7 mouse cellular contexts compared by ENCODE assay signal in the genomic region with DNA sequence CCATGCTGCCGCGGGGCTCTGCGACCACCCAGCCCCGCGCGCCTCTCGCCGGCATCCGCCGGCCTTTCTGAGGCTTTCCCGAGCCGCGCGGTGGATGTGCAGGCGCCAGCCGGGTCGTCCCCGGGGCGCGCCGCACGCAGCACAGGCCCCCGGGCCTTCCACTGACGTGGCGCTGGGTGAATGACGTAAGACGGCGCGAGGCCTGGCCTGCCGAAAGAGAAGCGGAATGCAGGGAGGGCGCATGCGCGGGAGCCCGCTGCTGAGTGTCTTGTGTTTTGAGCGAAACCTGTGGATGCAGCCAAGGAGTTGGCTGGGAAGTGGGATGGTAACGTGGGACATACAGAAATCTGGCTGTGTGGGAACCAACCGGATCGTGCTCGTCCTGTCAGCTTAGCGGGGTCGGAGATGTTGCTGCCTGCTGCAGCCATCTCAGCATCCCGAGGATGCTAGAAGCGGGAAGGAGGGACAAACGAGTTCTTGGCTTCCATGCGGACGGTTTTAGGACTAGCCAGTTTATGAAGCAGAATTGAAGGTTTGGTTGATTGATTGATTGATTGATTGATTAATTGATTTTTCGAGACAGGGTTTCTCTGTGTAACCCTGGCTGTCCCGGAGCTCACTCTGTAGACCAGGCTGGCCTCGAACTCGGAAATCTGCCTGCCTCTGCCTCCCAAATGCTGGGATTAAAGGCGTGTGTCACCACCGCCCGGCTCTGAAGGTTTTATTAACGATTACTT. TPM values are rescaled to one million over a fixed set of nuclear protein-coding genes. Genes with fewer than 3 reads are reported as not detected.
DNase-seq lines count a peak whose midpoint lies in the region; ATAC-seq and TF ChIP-seq lines count a peak whose summit lies in the region.

A gene (minus strand): TSS at position 113 of the 737 bp plus-strand sequence.

- no peaks in the 10 kb centered on the region for H3K9me3 ChIP-seq in intestine, postnatal 0 days (ENCODE audit: control insufficient read depth)
- H3K9me3 ChIP-seq in midbrain, embryonic 12.5 days = no peaks in the 10 kb centered on the region

- H3K9ac ChIP-seq in intestine, postnatal 0 days (ENCODE audit: low read depth, low read length) = peak within 1 kb of the TSS; percentile 100
- peak within 1 kb of the TSS; percentile 96 for H3K9ac ChIP-seq in midbrain, embryonic 12.5 days (replicated peaks)

- TF ChIP-seq CTCF in intestine, postnatal 0 days (IDR thresholded peaks at IDR 0.05; ENCODE audit: low read depth) = no peak
- no peak for TF ChIP-seq CTCF in small intestine, adult 2 months (IDR thresholded peaks at IDR 0.05; ENCODE audit: extremely low read depth, insufficient read length, insufficient replicate concordance, low read depth, low read length)

- no peaks in the 10 kb centered on the region for H3K27me3 ChIP-seq in intestine, postnatal 0 days (replicated peaks; ENCODE audit: control insufficient read depth, insufficient read depth, low read length)
- H3K27me3 ChIP-seq in midbrain, embryonic 12.5 days = no peaks in the 10 kb centered on the region
- H3K27me3 ChIP-seq in small intestine, adult 2 months (ENCODE audit: control insufficient read depth, insufficient read depth, low read length) = no peaks in the 10 kb centered on the region; the same call in 1 of the 2 replicates

- intact Hi-C loops in left cerebral cortex, postnatal 4 days (cut with DNase I) = no loop called here

- peak within 1 kb of the TSS; percentile 97 for H3K27ac ChIP-seq in intestine, postnatal 0 days (ENCODE audit: low read depth, low read length)
- peak within 1 kb of the TSS; percentile 97 for H3K27ac ChIP-seq in midbrain, embryonic 12.5 days (replicated peaks)
- H3K27ac ChIP-seq in small intestine, adult 2 months (ENCODE audit: insufficient read depth, low read depth, low read length) = peak within 1 kb of the TSS; percentile 76

- H3K4me1 ChIP-seq in intestine, postnatal 0 days (replicated peaks; ENCODE audit: control insufficient read depth, insufficient read depth, low read length) = 0 out of 2 replicates have a peak, but pooled peaks cover 6% of the 10 kb centered on the region
- peaks cover 28% of the 10 kb centered on the region for H3K4me1 ChIP-seq in midbrain, embryonic 12.5 days
- H3K4me1 ChIP-seq in small intestine, adult 2 months (ENCODE audit: control insufficient read depth, insufficient read depth, insufficient read length, low read length) = peaks cover 3% of the 10 kb centered on the region; the same call in 1 of the 2 replicates

- DNase-seq in adrenal gland, adult 8-10 months = peak; percentile 93
- peak; percentile 97 for DNase-seq in embryo, embryonic 9.5 days (ENCODE audit: extremely low spot score)
- DNase-seq in gonadal fat pad, adult 2 months (ENCODE audit: low read depth) = no peak
- DNase-seq in left cerebral cortex, postnatal 4 days = peak; percentile 98

- H3K4me2 ChIP-seq in intestine, postnatal 0 days (replicated peaks; ENCODE audit: low read depth) = peak within 1 kb of the TSS; percentile 76
- H3K4me2 ChIP-seq in midbrain, embryonic 12.5 days (replicated peaks) = peak within 1 kb of the TSS; percentile 79

- peak; percentile 91 for ATAC-seq in intestine, postnatal 0 days
- ATAC-seq in midbrain, embryonic 12.5 days (ENCODE audit: low FRiP score, low read depth) = peak; percentile 95

- peak within 1 kb of the TSS; percentile 95 for H3K4me3 ChIP-seq in intestine, postnatal 0 days (ENCODE audit: low read depth, low read length)
- peak within 1 kb of the TSS; percentile 100 for H3K4me3 ChIP-seq in midbrain, embryonic 12.5 days
- peak within 1 kb of the TSS; percentile 75 for H3K4me3 ChIP-seq in small intestine, adult 2 months (ENCODE audit: low read depth, low read length)

- H3K36me3 ChIP-seq in intestine, postnatal 0 days (ENCODE audit: control insufficient read depth, insufficient read depth) = no peaks in the 10 kb centered on the region
- no peaks in the 10 kb centered on the region for H3K36me3 ChIP-seq in midbrain, embryonic 12.5 days
- H3K36me3 ChIP-seq in small intestine, adult 2 months (ENCODE audit: control insufficient read depth, insufficient read depth, low read length) = no peaks in the 10 kb centered on the region

- under 1% methylated on average over 55 of the region's 55 CpGs for WGBS in intestine, postnatal 0 days
- WGBS in midbrain, embryonic 12.5 days = 2% methylated on average over 53 of the region's 55 CpGs
- WGBS in small intestine, adult 2 months = under 1% methylated on average over 55 of the region's 55 CpGs

- no peak for TF ChIP-seq POLR2A in small intestine, adult 2 months (IDR thresholded peaks at IDR 0.05; ENCODE audit: low read depth, low read length)

RNA-seq across cellular contexts. Expression of the gene that starts here (rescaled TPM):
- total RNA-seq in adrenal gland, adult 8-10 months (2022) = 10 to 100 TPM; 59.5 to 85.2 (median 79.4) TPM
- 45.5 and 48.9 TPM in 2 replicates for polyA plus RNA-seq in gonadal fat pad, adult 2 months (2012; rRNA removed)
- polyA plus RNA-seq in intestine, postnatal 0 days (2015; fragmentation: Nextera tagmentation; extraction: Ambion mirVana) = 36.7 and 36.9 TPM in 2 replicates
- 100 to 1,000 TPM in 1 of 2 experiments, 10 to 100 TPM in 1; 99.3 to 102 TPM for total RNA-seq in left cerebral cortex, postnatal 4 days (2021)
- polyA plus RNA-seq in midbrain, embryonic 12.5 days (2016; fragmentation: Nextera tagmentation; extraction: Ambion mirVana) = 56.4 and 58.2 TPM in 2 replicates
- 20.4 and 36.5 TPM in 2 replicates for polyA plus RNA-seq in small intestine, adult 2 months (2012; rRNA removed)
